ENCODE assay signal across 20 mouse cellular contexts in the genomic region with DNA sequence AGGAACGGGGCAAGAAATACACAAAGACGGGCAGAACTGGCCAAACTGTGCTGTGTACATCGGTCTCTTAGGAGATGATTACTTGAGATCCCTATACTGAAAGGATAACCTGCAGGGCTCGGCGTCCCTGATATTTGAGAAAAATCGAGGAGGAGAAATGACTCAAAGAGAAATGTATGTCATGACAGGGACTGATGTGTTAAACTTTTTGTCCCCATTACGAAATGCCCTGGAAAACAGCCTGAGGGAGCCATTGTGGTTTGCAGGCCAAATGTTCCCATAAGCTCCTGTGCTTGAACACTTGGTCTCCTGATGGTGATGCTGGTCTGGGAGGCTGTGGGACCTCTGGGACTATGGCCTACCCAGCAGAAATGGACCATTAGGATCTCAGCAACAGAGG. TPM values are rescaled to one million over a fixed set of nuclear protein-coding genes. Genes with fewer than 3 reads are reported as not detected.
"Had no signal": no experiment of that assay in that cellular context is flagged by ENCODE, and none has a peak within 500 bp of the region (broad histone marks: within the 10 kb centered on the region; RNA-seq: fewer than 3 reads in every experiment).

No protein-coding gene starts in this region.

- H3K36me3 ChIP-seq: midbrain, embryonic 10.5 days; midbrain, embryonic 12.5 days; neural tube, embryonic 13.5 days; neural tube, embryonic 15.5 days had no signal

- DNase-seq: lung, adult 18-20 months; lung, embryonic 14.5 days; lung, postnatal 10 days; lung, postnatal 4 days; midbrain, embryonic 14.5 days; retina, postnatal 1 day; right cerebral cortex, adult 18-20 months; right cerebral cortex, postnatal 25 days; right cerebral cortex, postnatal 4 days; spleen, adult 18-20 months; thymus, adult 18-20 months; thymus, postnatal 25 days; thymus, postnatal 4 days had no signal

- H3K4me3 ChIP-seq: midbrain, embryonic 10.5 days; midbrain, embryonic 12.5 days; myocyte; neural tube, embryonic 13.5 days; neural tube, embryonic 15.5 days had no signal

- H3K27ac ChIP-seq: midbrain, embryonic 10.5 days; midbrain, embryonic 12.5 days; neural tube, embryonic 13.5 days; neural tube, embryonic 15.5 days had no signal

- H3K27me3 ChIP-seq: midbrain, embryonic 12.5 days; neural tube, embryonic 13.5 days; neural tube, embryonic 15.5 days had no signal

- H3K4me1 ChIP-seq: midbrain, embryonic 10.5 days; midbrain, embryonic 12.5 days; neural tube, embryonic 13.5 days; neural tube, embryonic 15.5 days had no signal

RNA-seq across cellular contexts. Expression of a gene that starts 35.7 kb away (rescaled TPM):
- polyA plus RNA-seq: lung, embryonic 14.5 days; lung, embryonic 16.5 days; myocyte; small intestine, adult 2 months had no signal
